Mouse (Mus musculus): ENCODE results near the gene Ppp1r14d.
A peak's percentile ranks its signal among the peaks of the same experiment; 100 is the strongest.

Ppp1r14d gene

GRCm38 (mm10) chr2:119229775-119230704 is at the start of gene Ppp1r14d:
Gene Ppp1r14d, minus strand, starts transcription at chr2:119229906.
- no peak for DNase-seq

GRCm38 (mm10) chr2:119277810-119278209 is 48.1 kb upstream of the Ppp1r14d start:
- DNase-seq: no peak

- no peak for DNase-seq
Measured at GRCm38 (mm10) chr2:119276926-119277325, 47.2 kb upstream of the Ppp1r14d start.

- no peak for DNase-seq
Measured at GRCm38 (mm10) chr2:119274126-119274525, 44.4 kb upstream of the Ppp1r14d start.

- peak; percentile 87 for DNase-seq
Measured at GRCm38 (mm10) chr2:119270643-119271331, 41.1 kb upstream of the Ppp1r14d start, which contains the start of gene Rhov. Gene Rhov, minus strand, starts transcription at chr2:119271272.

- DNase-seq: no peak
Measured at GRCm38 (mm10) chr2:119270286-119270642, 40.6 kb upstream of the Ppp1r14d start.

- DNase-seq: no peak
Measured at GRCm38 (mm10) chr2:119263813-119264212, 34.1 kb upstream of the Ppp1r14d start.

- DNase-seq: no peak
Measured at GRCm38 (mm10) chr2:119262978-119263377, 33.3 kb upstream of the Ppp1r14d start.

- DNase-seq: no peak
Measured at GRCm38 (mm10) chr2:119261326-119261725, 31.6 kb upstream of the Ppp1r14d start.

- DNase-seq: no peak
Measured at GRCm38 (mm10) chr2:119260518-119260917, 30.8 kb upstream of the Ppp1r14d start.

- no peak for DNase-seq
Measured at GRCm38 (mm10) chr2:119254976-119255375, 25.3 kb upstream of the Ppp1r14d start.

- peak; percentile 83 for DNase-seq
Measured at GRCm38 (mm10) chr2:119250826-119251478, 21.2 kb upstream of the Ppp1r14d start.

- peak; percentile 22 for DNase-seq
Measured at GRCm38 (mm10) chr2:119250377-119250776, 20.7 kb upstream of the Ppp1r14d start.

GRCm38 (mm10) chr2:119249592-119250061 is 19.9 kb upstream of the Ppp1r14d start:
- peak; percentile 17 for DNase-seq

- DNase-seq: no peak
Measured at GRCm38 (mm10) chr2:119247904-119248303, 18.2 kb upstream of the Ppp1r14d start.

- DNase-seq: no peak
Measured at GRCm38 (mm10) chr2:119245246-119245645, 15.5 kb upstream of the Ppp1r14d start.

- DNase-seq: no peak
Measured at GRCm38 (mm10) chr2:119242548-119242947, 12.8 kb upstream of the Ppp1r14d start.

GRCm38 (mm10) chr2:119240819-119241186 is 11.1 kb upstream of the Ppp1r14d start:
- DNase-seq: no peak

GRCm38 (mm10) chr2:119240075-119240818 is 10.5 kb upstream of the Ppp1r14d start:
- no peak for DNase-seq

GRCm38 (mm10) chr2:119238671-119239070 is 9.0 kb upstream of the Ppp1r14d start:
- no peak for DNase-seq

- no peak for DNase-seq
Measured at GRCm38 (mm10) chr2:119237871-119238220, 8.1 kb upstream of the Ppp1r14d start.

- DNase-seq: no peak
Measured at GRCm38 (mm10) chr2:119237210-119237870, 7.6 kb upstream of the Ppp1r14d start, which contains the start of gene Spint1. Gene Spint1, plus strand, starts transcription at chr2:119237362.
